Mouse (Mus musculus): ENCODE data around the gene Catsperd.

Catsperd gene

GRCm38 (mm10) chr17:56627530-56628277 lies at the start of gene Catsperd:
Gene Catsperd (plus strand): TSS chr17:56628143.
- DNase-seq (ENCODE audit: low read depth, low spot score), result peak; percentile 86

- no peak for DNase-seq (ENCODE audit: low read depth, low spot score)
Observed at GRCm38 (mm10) chr17:56583071-56583470, 44.9 kb upstream of the Catsperd start.

- DNase-seq (ENCODE audit: low read depth, low spot score), result no peak
Observed at GRCm38 (mm10) chr17:56583611-56584256, 44.2 kb upstream of the Catsperd start.

GRCm38 (mm10) chr17:56584257-56585130 lies 43.4 kb upstream of the Catsperd start, which contains the start of the genes Safb2 and Safb:
Gene Safb2 (minus strand): TSS chr17:56584585.
Gene Safb (plus strand): TSS chr17:56584825.
- peak; percentile 98 for DNase-seq (ENCODE audit: low read depth, low spot score)

- peak; percentile 32 for DNase-seq (ENCODE audit: low read depth, low spot score)
Observed at GRCm38 (mm10) chr17:56585171-56585821, 42.6 kb upstream of the Catsperd start.

- no peak for DNase-seq (ENCODE audit: low read depth, low spot score)
Observed at GRCm38 (mm10) chr17:56587773-56588172, 40.2 kb upstream of the Catsperd start.

- DNase-seq (ENCODE audit: low read depth, low spot score), result no peak
Observed at GRCm38 (mm10) chr17:56588921-56589320, 39.0 kb upstream of the Catsperd start.

GRCm38 (mm10) chr17:56592553-56592952 lies 35.4 kb upstream of the Catsperd start:
- no peak for DNase-seq (ENCODE audit: low read depth, low spot score)

GRCm38 (mm10) chr17:56593527-56594271 lies 34.2 kb upstream of the Catsperd start:
- DNase-seq (ENCODE audit: low read depth, low spot score), result no peak

- DNase-seq (ENCODE audit: low read depth, low spot score), result peak; percentile 42
Observed at GRCm38 (mm10) chr17:56603186-56604069, 24.5 kb upstream of the Catsperd start.

GRCm38 (mm10) chr17:56604070-56604380 lies 23.9 kb upstream of the Catsperd start:
- peak; percentile 19 for DNase-seq (ENCODE audit: low read depth, low spot score)

- DNase-seq (ENCODE audit: low read depth, low spot score), result no peak
Observed at GRCm38 (mm10) chr17:56604422-56604821, 23.5 kb upstream of the Catsperd start.

GRCm38 (mm10) chr17:56605431-56605830 lies 22.5 kb upstream of the Catsperd start:
- no peak for DNase-seq (ENCODE audit: low read depth, low spot score)

- DNase-seq (ENCODE audit: low read depth, low spot score), result no peak
Observed at GRCm38 (mm10) chr17:56607521-56608062, 20.4 kb upstream of the Catsperd start.

GRCm38 (mm10) chr17:56608699-56609098 lies 19.2 kb upstream of the Catsperd start:
- DNase-seq (ENCODE audit: low read depth, low spot score), result no peak

- peak; percentile 100 for DNase-seq (ENCODE audit: low read depth, low spot score)
Observed at GRCm38 (mm10) chr17:56609452-56610171, 18.3 kb upstream of the Catsperd start, which contains the start of gene 2410015M20Rik. Gene 2410015M20Rik (minus strand): TSS chr17:56609771.

- DNase-seq (ENCODE audit: low read depth, low spot score), result peak; percentile 13
Observed at GRCm38 (mm10) chr17:56611323-56611722, 16.6 kb upstream of the Catsperd start.

- DNase-seq (ENCODE audit: low read depth, low spot score), result peak; percentile 96
Observed at GRCm38 (mm10) chr17:56611861-56612564, 15.9 kb upstream of the Catsperd start.

Data from R1 (cell line).